17 mouse cellular contexts compared by ENCODE assay signal in the genomic region with DNA sequence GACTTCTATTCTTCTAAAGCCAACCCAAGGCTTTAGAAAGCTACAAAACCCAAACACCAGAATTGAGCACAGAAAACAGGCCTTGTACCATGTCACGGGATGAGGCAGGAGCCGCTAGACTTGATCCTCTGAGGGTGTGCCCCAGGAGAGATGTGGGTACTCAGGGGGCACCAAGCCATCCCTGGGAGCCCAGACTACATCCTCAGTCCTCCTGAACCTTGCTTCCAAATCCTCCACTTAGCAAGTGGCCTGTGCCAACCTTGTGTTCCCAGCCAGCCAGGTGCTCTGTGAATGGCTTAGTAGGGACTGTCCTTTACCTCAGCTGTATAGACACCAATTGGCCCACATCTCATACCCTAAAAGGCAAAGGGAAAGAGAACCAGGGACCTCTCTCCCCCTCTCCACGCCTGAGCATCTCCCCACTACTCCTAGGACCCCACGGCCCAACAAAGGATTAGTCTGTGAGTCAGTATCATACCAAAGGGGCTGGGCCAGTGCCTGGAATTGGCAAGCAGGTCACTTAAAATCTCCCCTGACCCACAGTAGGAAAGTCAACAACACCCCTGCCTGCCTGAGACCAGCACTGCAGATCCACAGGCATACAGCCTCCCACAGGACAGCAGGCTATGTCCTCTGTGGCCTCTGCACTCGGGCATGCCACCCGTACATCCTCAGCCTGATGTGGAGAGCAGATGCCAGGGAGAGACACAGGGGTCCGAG. TPM values are rescaled to one million over a fixed set of nuclear protein-coding genes. Genes with fewer than 3 reads are reported as not detected.
DNase-seq lines count a peak whose midpoint lies in the region; ATAC-seq and TF ChIP-seq lines count a peak whose summit lies in the region.
"Had no signal": no experiment of that assay in that cellular context is flagged by ENCODE, and none has a peak within 500 bp of the region (broad histone marks: within the 10 kb centered on the region; RNA-seq: fewer than 3 reads in every experiment).

No protein-coding gene starts in this region.

- H3K9me3 ChIP-seq in midbrain, embryonic 10.5 days (replicated peaks) = no peaks in the 10 kb centered on the region
- no peaks in the 10 kb centered on the region for H3K9me3 ChIP-seq in midbrain, embryonic 16.5 days (replicated peaks; ENCODE audit: control insufficient read depth, low read length, poor library complexity, severe bottlenecking)
- no peaks in the 10 kb centered on the region for H3K9me3 ChIP-seq in kidney, embryonic 16.5 days (ENCODE audit: low read length)
- H3K9me3 ChIP-seq: embryonic facial prominence, embryonic 10.5 days; heart, embryonic 13.5 days; hindbrain, embryonic 15.5 days had no signal

- H3K4me3 ChIP-seq in cerebellum, adult 2 months (replicated peaks; ENCODE audit: insufficient read depth, low read depth, low read length) = peak overlapping the region; percentile 81
- no peak overlapping the region for H3K4me3 ChIP-seq in midbrain, embryonic 10.5 days
- no peak overlapping the region for H3K4me3 ChIP-seq in midbrain, embryonic 16.5 days (ENCODE audit: low read depth, low read length)
- H3K4me3 ChIP-seq in kidney, embryonic 16.5 days (ENCODE audit: low read length) = no peak overlapping the region
- H3K4me3 ChIP-seq: embryonic facial prominence, embryonic 10.5 days; heart, embryonic 13.5 days; hindbrain, embryonic 15.5 days had no signal

- H3K4me2 ChIP-seq in midbrain, embryonic 16.5 days (ENCODE audit: low read length) = no peak overlapping the region
- no peak overlapping the region for H3K4me2 ChIP-seq in kidney, embryonic 16.5 days (replicated peaks; ENCODE audit: low read depth, low read length)
- H3K4me2 ChIP-seq: heart, embryonic 13.5 days; hindbrain, embryonic 15.5 days had no signal

- WGBS in cerebellum, adult 2 months = 14% methylated on average over 7 of the region's 7 CpGs
- WGBS in midbrain, embryonic 10.5 days = 80% methylated on average over 7 of the region's 7 CpGs
- WGBS in midbrain, embryonic 16.5 days = 82% methylated on average over 7 of the region's 7 CpGs
- 88% methylated on average over 7 of the region's 7 CpGs for WGBS in kidney, embryonic 16.5 days

- H3K9ac ChIP-seq in midbrain, embryonic 16.5 days (ENCODE audit: low read depth, low read length) = no peak overlapping the region
- H3K9ac ChIP-seq in kidney, embryonic 16.5 days (replicated peaks; ENCODE audit: low read length) = no peak overlapping the region
- H3K9ac ChIP-seq: heart, embryonic 13.5 days; hindbrain, embryonic 15.5 days had no signal

- peak overlapping the region; percentile 98 for H3K27ac ChIP-seq in cerebellum, adult 2 months (ENCODE audit: insufficient read depth, low read length)
- H3K27ac ChIP-seq in midbrain, embryonic 10.5 days (replicated peaks) = peak overlapping the region; percentile 95
- no peak overlapping the region for H3K27ac ChIP-seq in midbrain, embryonic 16.5 days (ENCODE audit: low read length)
- no peak overlapping the region for H3K27ac ChIP-seq in kidney, embryonic 16.5 days (ENCODE audit: low read length)
- H3K27ac ChIP-seq: heart, embryonic 13.5 days; hindbrain, embryonic 15.5 days had no signal

- no peaks in the 10 kb centered on the region for H3K36me3 ChIP-seq in midbrain, embryonic 10.5 days
- no peaks in the 10 kb centered on the region for H3K36me3 ChIP-seq in midbrain, embryonic 16.5 days (ENCODE audit: control insufficient read depth, insufficient read depth, low read length)
- H3K36me3 ChIP-seq in kidney, embryonic 16.5 days (ENCODE audit: insufficient read depth, low read length) = no peaks in the 10 kb centered on the region
- H3K36me3 ChIP-seq: embryonic facial prominence, embryonic 10.5 days; heart, embryonic 13.5 days; hindbrain, embryonic 15.5 days had no signal

- ATAC-seq in cerebellum, adult (ENCODE audit: insufficient number of reproducible peaks, low FRiP score, low TSS enrichment) = no peak
- no peak for ATAC-seq in midbrain, embryonic 16.5 days
- ATAC-seq in kidney, embryonic 16.5 days (ENCODE audit: low FRiP score, low TSS enrichment) = no peak
- ATAC-seq: activated CD4-positive, CD25-positive, alpha-beta regulatory T cell, adult 4 months; forebrain, embryonic 14.5 days; intestine, embryonic 16.5 days; Patski had no signal

- peak; percentile 43 to 59 for DNase-seq in cerebellum, adult 2 months
- DNase-seq in midbrain, embryonic 10.5 days (ENCODE audit: low spot score) = no peak
- DNase-seq in cerebellum, adult 9-11 months = peak; percentile 63
- DNase-seq: adrenal gland, postnatal 14 days; gastrocnemius, postnatal 36 days; heart, adult 11 months; heart, postnatal 36 days had no signal

- TF ChIP-seq CTCF in cerebellum, adult 2 months (IDR thresholded peaks at IDR 0.05; ENCODE audit: borderline replicate concordance, insufficient read depth, low read depth, low read length) = no peak

- peaks cover 55% of the 10 kb centered on the region for H3K4me1 ChIP-seq in cerebellum, adult 2 months (ENCODE audit: control insufficient read depth, insufficient read depth, low read length)
- H3K4me1 ChIP-seq in midbrain, embryonic 10.5 days = peaks cover 100% of the 10 kb centered on the region
- H3K4me1 ChIP-seq in midbrain, embryonic 16.5 days (ENCODE audit: control insufficient read depth, insufficient read depth, low read length) = peaks cover 32% of the 10 kb centered on the region
- peaks cover 35% of the 10 kb centered on the region for H3K4me1 ChIP-seq in kidney, embryonic 16.5 days (ENCODE audit: insufficient read depth, low read length)

- no peak for TF ChIP-seq POLR2A in cerebellum, adult 2 months (IDR thresholded peaks at IDR 0.05; ENCODE audit: borderline replicate concordance, insufficient read depth, low read length)

- H3K27me3 ChIP-seq in cerebellum, adult 2 months (ENCODE audit: control insufficient read depth, insufficient read depth, low read length) = no peaks in the 10 kb centered on the region
- peaks cover 84% of the 10 kb centered on the region for H3K27me3 ChIP-seq in midbrain, embryonic 10.5 days (ENCODE audit: low read depth, poor library complexity, severe bottlenecking)
- H3K27me3 ChIP-seq in midbrain, embryonic 16.5 days (ENCODE audit: control insufficient read depth, insufficient read depth, low read depth, low read length) = no peaks in the 10 kb centered on the region
- peaks cover 35% of the 10 kb centered on the region for H3K27me3 ChIP-seq in kidney, embryonic 16.5 days (ENCODE audit: insufficient read depth, low read length)

RNA-seq across cellular contexts. Expression of a gene that starts 14.2 kb away (rescaled TPM):
- polyA plus RNA-seq in cerebellum, adult 2 months (2012; rRNA removed) = 310 and 403 TPM in 2 replicates
- polyA plus RNA-seq in midbrain, embryonic 10.5 days (2016; fragmentation: Nextera tagmentation; extraction: Ambion mirVana) = 2.8 and 3.5 TPM in 2 replicates
- 7.5 and 11.0 TPM in 2 replicates for polyA plus RNA-seq in midbrain, embryonic 16.5 days (2015; fragmentation: Nextera tagmentation; extraction: Ambion mirVana)
- 0.91 and 1.2 TPM in 2 replicates for polyA plus RNA-seq in kidney, embryonic 16.5 days (2015; fragmentation: Nextera tagmentation; extraction: Ambion mirVana)

RNA-seq across cellular contexts. Expression of a gene that starts 49.3 kb away (rescaled TPM):
- 124 and 133 TPM in 2 replicates for polyA plus RNA-seq in cerebellum, adult 2 months (2012; rRNA removed)
- polyA plus RNA-seq in midbrain, embryonic 10.5 days (2016; fragmentation: Nextera tagmentation; extraction: Ambion mirVana) = 620 and 831 TPM in 2 replicates
- polyA plus RNA-seq in midbrain, embryonic 16.5 days (2015; fragmentation: Nextera tagmentation; extraction: Ambion mirVana) = 124 and 134 TPM in 2 replicates
- polyA plus RNA-seq in kidney, embryonic 16.5 days (2015; fragmentation: Nextera tagmentation; extraction: Ambion mirVana) = 257 and 279 TPM in 2 replicates

RNA-seq across cellular contexts. Expression of a gene that starts 58.5 kb away (rescaled TPM):
- polyA plus RNA-seq in cerebellum, adult 2 months (2012; rRNA removed) = 98.9 and 104 TPM in 2 replicates
- polyA plus RNA-seq in midbrain, embryonic 10.5 days (2016; fragmentation: Nextera tagmentation; extraction: Ambion mirVana) = 16.4 and 19.2 TPM in 2 replicates
- polyA plus RNA-seq in midbrain, embryonic 16.5 days (2015; fragmentation: Nextera tagmentation; extraction: Ambion mirVana) = 55.4 and 65.8 TPM in 2 replicates
- polyA plus RNA-seq in kidney, embryonic 16.5 days (2015; fragmentation: Nextera tagmentation; extraction: Ambion mirVana) = 20.2 and 23.4 TPM in 2 replicates

Comparison
In these comparisons a context has a peak if more than half of its experiments do, and no peak if none do; other contexts are left out.
1. H3K27ac ChIP-seq: peak in cerebellum, adult 2 months (single experiment) and midbrain, embryonic 10.5 days (single experiment); none in midbrain, embryonic 16.5 days (single experiment) and kidney, embryonic 16.5 days (single experiment).
2. RNA of a gene that starts 14.2 kb away (polyA plus RNA-seq): 310 to 403 TPM in cerebellum, adult 2 months; 7.5 to 11.0 TPM in midbrain, embryonic 16.5 days, 2.8 to 3.5 TPM in midbrain, embryonic 10.5 days and 0.91 to 1.2 TPM in kidney, embryonic 16.5 days; every median in the first group is over 10 times any median in the second.